Mouse (Mus musculus) heart, adult 2 months (tissue): ENCODE measurements at regions not wholly inside any gene's neighbourhood (a gene's known extent, or its start where the extent isn't known, plus 50 kb on each side); places are given as distances from the start of the nearest gene placed in this dataset.

Source experiments
- CTCF ChIP-seq: fragments of 200-600 bp; IDR thresholded peaks from 2 replicates; pipeline ENCODE4 v1.8.1; 2022; ENCODE audit warnings: antibody characterized with exemption, mild to moderate bottlenecking, moderate library complexity
- EP300 ChIP-seq: fragments of 200-500 bp; IDR thresholded peaks from 2 replicates; pipeline ENCODE4 v1.6.1; 2011; ENCODE audit warnings: low read depth, low read length, control low read depth; ENCODE audit not compliant: insufficient read depth
- POLR2A ChIP-seq: fragments of 200-500 bp; IDR thresholded peaks from 2 replicates; pipeline ENCODE4 v1.6.1; 2011; ENCODE audit warnings: mild to moderate bottlenecking, low read depth, low read length, control low read depth; ENCODE audit not compliant: insufficient read depth

DNA sequence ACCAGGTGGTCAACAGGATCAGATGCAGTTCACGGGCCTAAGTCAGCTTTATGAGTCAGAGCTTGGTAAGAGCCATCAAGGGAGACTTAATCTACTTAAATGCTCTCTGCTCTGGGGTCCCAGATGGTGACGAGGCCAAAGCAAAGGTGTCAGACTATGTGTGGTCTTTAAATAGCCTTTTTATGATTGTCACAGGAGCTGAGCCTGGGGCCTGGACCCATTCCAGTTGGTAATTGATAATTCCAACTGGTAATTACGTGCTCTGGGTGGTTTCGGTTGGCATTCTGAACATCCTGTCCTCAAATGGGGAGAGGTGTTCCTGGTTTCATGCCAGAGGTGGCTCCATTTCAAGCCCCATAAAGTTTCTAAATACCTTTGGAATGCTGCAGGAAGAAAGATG, 269.6 kb upstream of the Maf start:
- TF ChIP-seq CTCF (no peak), POLR2A (no peak), EP300 (no peak)
